Mouse (Mus musculus) liver, postnatal 0 days (tissue): ENCODE data around the gene Spink8.

Experiments used
- CTCF ChIP-seq: sonication (generic); IDR thresholded peaks from 2 replicates; pipeline ENCODE4 v1.5.1; 2016; ENCODE audit warnings: antibody characterized with exemption, low read depth
- EP300 ChIP-seq: IDR thresholded peaks from 2 replicates; pipeline ENCODE4 v1.6.1; 2016; ENCODE audit warnings: antibody characterized with exemption, low read depth, mild to moderate bottlenecking

DNA sequence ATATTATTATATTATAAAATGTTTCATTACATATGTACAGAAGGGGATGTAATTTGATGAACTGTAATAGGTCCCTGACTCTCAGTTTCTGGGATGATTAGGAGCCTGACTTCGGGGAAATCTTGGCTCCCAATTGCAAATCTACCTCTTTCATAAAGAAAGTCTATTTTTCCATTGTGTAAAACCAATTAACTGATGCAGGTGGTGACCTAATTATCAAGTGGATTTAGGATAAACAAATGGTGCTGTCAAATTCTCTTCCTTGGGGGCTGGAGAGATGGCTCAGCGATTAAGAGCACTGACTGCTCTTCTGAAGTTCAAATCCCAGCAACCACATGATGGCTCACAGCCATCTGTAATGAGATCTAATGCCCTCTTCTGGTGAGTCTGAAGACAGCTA lies 16.3 kb upstream of the Spink8 start:
- TF ChIP-seq CTCF = no peak
- TF ChIP-seq EP300 = no peak
